ENCODE assay signal across 9 mouse cellular contexts in the genomic region with DNA sequence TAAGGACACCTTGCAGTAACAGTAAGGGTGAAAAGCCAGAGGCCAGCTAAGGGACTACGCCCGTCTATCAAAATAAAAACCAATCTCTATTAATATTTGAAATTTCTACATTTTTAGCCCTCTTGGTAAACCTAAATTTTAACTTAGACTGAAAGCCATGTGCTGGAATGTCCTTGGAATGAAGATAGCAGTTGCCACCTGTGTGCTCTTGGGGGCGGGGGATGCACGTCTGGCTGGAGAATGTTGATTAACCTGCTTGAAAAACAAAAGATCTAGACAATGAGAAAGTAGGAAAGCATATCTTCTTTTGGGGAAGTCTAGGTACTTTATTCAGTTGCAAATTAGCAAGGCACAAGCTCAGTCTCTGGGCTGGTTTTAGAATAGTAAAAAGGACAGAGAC. TPM values are rescaled to one million over a fixed set of nuclear protein-coding genes. Genes with fewer than 3 reads are reported as not detected.
DNase-seq lines count a peak whose midpoint lies in the region; TF ChIP-seq lines count a peak whose summit lies in the region.
"Not testable (repeated sequence)": the region's sequence is repeated elsewhere in the genome, so short reads cannot be mapped to it uniquely, and the experiment has no call there.
"Had no signal": no experiment of that assay in that cellular context is flagged by ENCODE, and none has a peak within 500 bp of the region (broad histone marks: within the 10 kb centered on the region; RNA-seq: fewer than 3 reads in every experiment).

No protein-coding gene starts in this region.

- peak; percentile 65; the same call in 1 of the 2 replicates for TF ChIP-seq EP300 in ES-Bruce4 (IDR thresholded peaks at IDR 0.05; ENCODE audit: insufficient read depth, low read depth, low read length)

- H3K9me3 ChIP-seq in ES-Bruce4 (replicated peaks; ENCODE audit: control insufficient read depth, insufficient read depth, low read length, poor library complexity, severe bottlenecking) = peaks cover 22% of the 10 kb centered on the region

- TF ChIP-seq POLR2A in ES-Bruce4 (IDR thresholded peaks at IDR 0.05; ENCODE audit: insufficient read depth, low read length) = not testable (repeated sequence)

- H3K9ac ChIP-seq in ES-Bruce4 (ENCODE audit: low read depth, poor library complexity, severe bottlenecking) = not testable (repeated sequence)

- TF ChIP-seq CTCF in ES-Bruce4 (IDR thresholded peaks at IDR 0.05; ENCODE audit: low read depth, low read length) = not testable (repeated sequence)

- not testable (repeated sequence) for H3K27me3 ChIP-seq in ES-Bruce4 (ENCODE audit: control insufficient read depth, insufficient read depth, low read length, poor library complexity, severe bottlenecking)

- not testable (repeated sequence) for H3K4me1 ChIP-seq in ES-Bruce4 (ENCODE audit: control insufficient read depth, insufficient read depth, low read length)

- peak; percentile 71 for DNase-seq in heart, adult 11 months

- peak overlapping the region; percentile 99 for H3K27ac ChIP-seq in ES-Bruce4 (ENCODE audit: insufficient read depth, low read length)

- H3K36me3 ChIP-seq in ES-Bruce4 (ENCODE audit: control insufficient read depth, insufficient read depth, low read length, poor library complexity, severe bottlenecking) = not testable (repeated sequence)

- not testable (repeated sequence) for H3K4me3 ChIP-seq in ES-Bruce4 (ENCODE audit: low read depth, low read length)

RNA-seq across cellular contexts. Expression of a gene that starts 22.6 kb away (rescaled TPM):
- polyA plus RNA-seq in ES-Bruce4 (2011; ENCODE audit: insufficient read depth, insufficient read length, low read depth, missing spikeins) = not detected in 2 replicates
- polyA plus RNA-seq: activated CD4-positive, CD25-positive, alpha-beta regulatory T cell, adult 4 months; adrenal gland, adult 2 months; brain, embryonic 14.5 days; C2C12; cerebellum, adult 2 months; G1E; Patski had no signal

RNA-seq across cellular contexts. Expression of a gene that starts 41.9 kb away (rescaled TPM):
- polyA plus RNA-seq in ES-Bruce4 (2011; ENCODE audit: insufficient read depth, insufficient read length, low read depth, missing spikeins) = not detected in 2 replicates
- polyA plus RNA-seq: brain, embryonic 14.5 days; C2C12; cerebellum, adult 2 months; G1E; Patski had no signal
